Mouse (Mus musculus): ENCODE measurements around the gene Plekhm2. TPM values are rescaled to one million over a fixed set of nuclear protein-coding genes. Genes with fewer than 3 reads are reported as not detected.

Plekhm2 gene
- polyA plus RNA-seq, 1 experiment from 2014 or later: 3.5 TPM

- no peak overlapping the region for H3K4me3 ChIP-seq (ENCODE audit: low read depth, low read length)
- no peak overlapping the region for H3K4me2 ChIP-seq (ENCODE audit: low read depth, low read length)
- ATAC-seq (replicated peaks; ENCODE audit: insufficient number of reproducible peaks, low FRiP score, low TSS enrichment, low read depth): no peak
- no peaks in the 10 kb centered on the region for H3K27me3 ChIP-seq (ENCODE audit: control insufficient read depth, insufficient read depth, low read length)
- no peak overlapping the region for H3K9ac ChIP-seq (replicated peaks; ENCODE audit: low read length)
- no peak for DNase-seq (ENCODE audit: low spot score)
- H3K4me1 ChIP-seq (ENCODE audit: control insufficient read depth, insufficient read depth, low read length): no peaks in the 10 kb centered on the region
- peaks cover 8% of the 10 kb centered on the region for H3K36me3 ChIP-seq (replicated peaks; ENCODE audit: control insufficient read depth, insufficient read depth, low read depth, low read length)
- no peak overlapping the region for H3K27ac ChIP-seq (replicated peaks; ENCODE audit: low read depth, low read length)
- WGBS: 93% methylated on average over 8 of the region's 8 CpGs
- H3K9me3 ChIP-seq (replicated peaks; ENCODE audit: control insufficient read depth, low read length): no peaks in the 10 kb centered on the region
Measured at GRCm38 (mm10) chr4:141688505-141688904, 23.8 kb upstream of the Plekhm2 start.

GRCm38 (mm10) chr4:141686525-141686924 is 21.8 kb upstream of the Plekhm2 start:
- Histone ChIP-seq H3K36me3 (replicated peaks; ENCODE audit: control insufficient read depth, insufficient read depth, low read depth, low read length) (peaks cover 8% of the 10 kb centered on the region), H3K4me3 (ENCODE audit: low read depth, low read length) (no peak overlapping the region), H3K4me2 (ENCODE audit: low read depth, low read length) (no peak overlapping the region), H3K27me3 (ENCODE audit: control insufficient read depth, insufficient read depth, low read length) (no peaks in the 10 kb centered on the region), H3K27ac (replicated peaks; ENCODE audit: low read depth, low read length) (no peak overlapping the region), H3K4me1 (ENCODE audit: control insufficient read depth, insufficient read depth, low read length) (no peaks in the 10 kb centered on the region), H3K9me3 (replicated peaks; ENCODE audit: control insufficient read depth, low read length) (no peaks in the 10 kb centered on the region), H3K9ac (replicated peaks; ENCODE audit: low read length) (no peak overlapping the region)
- DNase-seq (ENCODE audit: low spot score) (no peak), ATAC-seq (replicated peaks; ENCODE audit: insufficient number of reproducible peaks, low FRiP score, low TSS enrichment, low read depth) (no peak)
- WGBS: 84% methylated on average over 8 of the region's 8 CpGs

- no peak for DNase-seq (ENCODE audit: low spot score)
- H3K9ac ChIP-seq (replicated peaks; ENCODE audit: low read length): no peak overlapping the region
- no peak overlapping the region for H3K4me2 ChIP-seq (ENCODE audit: low read depth, low read length)
- H3K9me3 ChIP-seq (replicated peaks; ENCODE audit: control insufficient read depth, low read length): no peaks in the 10 kb centered on the region
- H3K4me1 ChIP-seq (ENCODE audit: control insufficient read depth, insufficient read depth, low read length): no peaks in the 10 kb centered on the region
- H3K4me3 ChIP-seq (ENCODE audit: low read depth, low read length): no peak overlapping the region
- 85% methylated on average over 3 of the region's 3 CpGs for WGBS
- no peak overlapping the region for H3K27ac ChIP-seq (replicated peaks; ENCODE audit: low read depth, low read length)
- H3K36me3 ChIP-seq (replicated peaks; ENCODE audit: control insufficient read depth, insufficient read depth, low read depth, low read length): peaks cover 8% of the 10 kb centered on the region
- H3K27me3 ChIP-seq (ENCODE audit: control insufficient read depth, insufficient read depth, low read length): no peaks in the 10 kb centered on the region
- no peak for ATAC-seq (replicated peaks; ENCODE audit: insufficient number of reproducible peaks, low FRiP score, low TSS enrichment, low read depth)
Measured at GRCm38 (mm10) chr4:141686093-141686492, 21.4 kb upstream of the Plekhm2 start.

- no peak for ATAC-seq (replicated peaks; ENCODE audit: insufficient number of reproducible peaks, low FRiP score, low TSS enrichment, low read depth)
- no peak within 1 kb of the TSS for H3K4me3 ChIP-seq (ENCODE audit: low read depth, low read length)
- H3K27ac ChIP-seq (replicated peaks; ENCODE audit: low read depth, low read length): no peak within 1 kb of the TSS
- no peak for DNase-seq (ENCODE audit: low spot score)
- 98% methylated on average over 6 of the region's 6 CpGs for WGBS
- no peaks in the 10 kb centered on the region for H3K4me1 ChIP-seq (ENCODE audit: control insufficient read depth, insufficient read depth, low read length)
- H3K4me2 ChIP-seq (ENCODE audit: low read depth, low read length): no peak within 1 kb of the TSS
- no peaks in the 10 kb centered on the region for H3K27me3 ChIP-seq (ENCODE audit: control insufficient read depth, insufficient read depth, low read length)
- no peaks in the 10 kb centered on the region for H3K9me3 ChIP-seq (replicated peaks; ENCODE audit: control insufficient read depth, low read length)
- H3K36me3 ChIP-seq (replicated peaks; ENCODE audit: control insufficient read depth, insufficient read depth, low read depth, low read length): peaks cover 8% of the 10 kb centered on the region
- H3K9ac ChIP-seq (replicated peaks; ENCODE audit: low read length): no peak within 1 kb of the TSS
Measured at GRCm38 (mm10) chr4:141685499-141685898, 20.8 kb upstream of the Plekhm2 start, which contains the start of gene Rsc1a1. Rsc1a1 (minus strand) TSS chr4:141685599.

GRCm38 (mm10) chr4:141682706-141683230 is 18.1 kb upstream of the Plekhm2 start:
- no peak for ATAC-seq (replicated peaks; ENCODE audit: insufficient number of reproducible peaks, low FRiP score, low TSS enrichment, low read depth)
- DNase-seq (ENCODE audit: low spot score): no peak
- WGBS: 80% methylated on average over 12 of the region's 12 CpGs
- Histone ChIP-seq H3K27me3 (ENCODE audit: control insufficient read depth, insufficient read depth, low read length) (no peaks in the 10 kb centered on the region), H3K27ac (replicated peaks; ENCODE audit: low read depth, low read length) (no peak overlapping the region), H3K4me3 (ENCODE audit: low read depth, low read length) (no peak overlapping the region), H3K9me3 (replicated peaks; ENCODE audit: control insufficient read depth, low read length) (no peaks in the 10 kb centered on the region), H3K9ac (replicated peaks; ENCODE audit: low read length) (no peak overlapping the region), H3K4me2 (ENCODE audit: low read depth, low read length) (no peak overlapping the region), H3K36me3 (replicated peaks; ENCODE audit: control insufficient read depth, insufficient read depth, low read depth, low read length) (peaks cover 8% of the 10 kb centered on the region; the same call in 1 of the 2 replicates), H3K4me1 (ENCODE audit: control insufficient read depth, insufficient read depth, low read length) (no peaks in the 10 kb centered on the region)

GRCm38 (mm10) chr4:141681767-141682166 is 17.1 kb upstream of the Plekhm2 start:
- 67% methylated on average over 7 of the region's 7 CpGs for WGBS

GRCm38 (mm10) chr4:141680892-141681291 is 16.2 kb upstream of the Plekhm2 start:
- Histone ChIP-seq H3K4me1 (ENCODE audit: control insufficient read depth, insufficient read depth, low read length) (no peaks in the 10 kb centered on the region), H3K36me3 (replicated peaks; ENCODE audit: control insufficient read depth, insufficient read depth, low read depth, low read length) (peaks cover 8% of the 10 kb centered on the region; the same call in 1 of the 2 replicates), H3K9ac (replicated peaks; ENCODE audit: low read length) (no peak overlapping the region), H3K9me3 (replicated peaks; ENCODE audit: control insufficient read depth, low read length) (no peaks in the 10 kb centered on the region), H3K4me3 (ENCODE audit: low read depth, low read length) (no peak overlapping the region), H3K4me2 (ENCODE audit: low read depth, low read length) (no peak overlapping the region), H3K27me3 (ENCODE audit: control insufficient read depth, insufficient read depth, low read length) (no peaks in the 10 kb centered on the region), H3K27ac (replicated peaks; ENCODE audit: low read depth, low read length) (no peak overlapping the region)
- DNase-seq (ENCODE audit: low spot score) (peak; percentile 26), ATAC-seq (replicated peaks; ENCODE audit: insufficient number of reproducible peaks, low FRiP score, low TSS enrichment, low read depth) (no peak)
- WGBS: 51% methylated on average over 12 of the region's 12 CpGs

More at GRCm38 (mm10) chr4:141681767-141682166, 17.1 kb upstream of the Plekhm2 start:
- no peak for ATAC-seq (replicated peaks; ENCODE audit: insufficient number of reproducible peaks, low FRiP score, low TSS enrichment, low read depth)
- no peak overlapping the region for H3K4me2 ChIP-seq (ENCODE audit: low read depth, low read length)
- no peaks in the 10 kb centered on the region for H3K4me1 ChIP-seq (ENCODE audit: control insufficient read depth, insufficient read depth, low read length)
- no peak overlapping the region for H3K4me3 ChIP-seq (ENCODE audit: low read depth, low read length)
- 0 out of 2 replicates have a peak overlapping the region, but pooled peaks have one; percentile 6 for H3K9ac ChIP-seq (replicated peaks; ENCODE audit: low read length)
- no peak overlapping the region for H3K27ac ChIP-seq (replicated peaks; ENCODE audit: low read depth, low read length)
- no peaks in the 10 kb centered on the region for H3K27me3 ChIP-seq (ENCODE audit: control insufficient read depth, insufficient read depth, low read length)
- no peak for DNase-seq (ENCODE audit: low spot score)
- no peaks in the 10 kb centered on the region for H3K9me3 ChIP-seq (replicated peaks; ENCODE audit: control insufficient read depth, low read length)
- H3K36me3 ChIP-seq (replicated peaks; ENCODE audit: control insufficient read depth, insufficient read depth, low read depth, low read length): peaks cover 8% of the 10 kb centered on the region; the same call in 1 of the 2 replicates

- no peaks in the 10 kb centered on the region; the same call in 1 of the 2 replicates for H3K36me3 ChIP-seq (replicated peaks; ENCODE audit: control insufficient read depth, insufficient read depth, low read depth, low read length)
- no peaks in the 10 kb centered on the region for H3K9me3 ChIP-seq (replicated peaks; ENCODE audit: control insufficient read depth, low read length)
- H3K27ac ChIP-seq (replicated peaks; ENCODE audit: low read depth, low read length): no peak overlapping the region
- no peak for ATAC-seq (replicated peaks; ENCODE audit: insufficient number of reproducible peaks, low FRiP score, low TSS enrichment, low read depth)
- H3K4me3 ChIP-seq (ENCODE audit: low read depth, low read length): no peak overlapping the region
- H3K4me1 ChIP-seq (ENCODE audit: control insufficient read depth, insufficient read depth, low read length): no peaks in the 10 kb centered on the region
- H3K4me2 ChIP-seq (ENCODE audit: low read depth, low read length): no peak overlapping the region
- no peak overlapping the region for H3K9ac ChIP-seq (replicated peaks; ENCODE audit: low read length)
- 74% methylated on average over 2 of the region's 2 CpGs for WGBS
- no peak for DNase-seq (ENCODE audit: low spot score)
- H3K27me3 ChIP-seq (ENCODE audit: control insufficient read depth, insufficient read depth, low read length): no peaks in the 10 kb centered on the region
Measured at GRCm38 (mm10) chr4:141679016-141679415, 14.3 kb upstream of the Plekhm2 start.

Measured in embryonic facial prominence, embryonic 11.5 days (tissue).